Mouse (Mus musculus) forebrain, postnatal 0 days (tissue): ENCODE measurements around the gene Dupd1. TPM values are rescaled to one million over a fixed set of nuclear protein-coding genes. Genes with fewer than 3 reads are reported as not detected.
A peak's percentile ranks its signal among the peaks of the same experiment; 100 is the strongest.

Experiments used
- ATAC-seq: fragments of 200-750 bp; cut with Nextera tagmentation; 2 replicates; pipeline ENCODE4 v1.8.0; 2017; ENCODE audit warnings: mild to moderate bottlenecking, moderate library complexity
- DNase-seq: peaks from one replicate; pipeline ENCODE4 v3.0.0-alpha.2; 2015
- H3K27ac ChIP-seq: fragments of 300-500 bp; sonication (generic); 2 replicates; pipeline ENCODE4 v1.5.1; 2014; ENCODE audit warnings: low read depth, mild to moderate bottlenecking, antibody characterized with exemption, low read length, moderate library complexity, mixed read lengths
- H3K27me3 ChIP-seq: fragments of 300-500 bp; sonication (generic); 2 replicates; pipeline ENCODE4 v1.6.1; 2014; ENCODE audit warnings: mild to moderate bottlenecking, low read length, mixed read lengths; ENCODE audit not compliant: insufficient read depth
- H3K36me3 ChIP-seq: fragments of 300-500 bp; sonication (generic); 2 replicates; pipeline ENCODE4 v1.6.1; 2014; ENCODE audit warnings: mild to moderate bottlenecking, moderate library complexity; ENCODE audit not compliant: insufficient read depth
- H3K4me1 ChIP-seq: fragments of 300-500 bp; sonication (generic); 2 replicates; pipeline ENCODE4 v1.6.1; 2014; ENCODE audit warnings: antibody characterized with exemption; ENCODE audit not compliant: insufficient read depth
- H3K4me2 ChIP-seq: fragments of 300-500 bp; sonication (generic); 2 replicates; pipeline ENCODE4 v1.6.1; 2014; ENCODE audit warnings: low read depth, mild to moderate bottlenecking, moderate library complexity
- H3K4me3 ChIP-seq: fragments of 300-500 bp; sonication (generic); 2 replicates; pipeline ENCODE4 v1.5.1; 2014; ENCODE audit warnings: low read depth, low read length, mixed read lengths
- H3K9ac ChIP-seq: fragments of 300-500 bp; sonication (generic); 2 replicates; pipeline ENCODE4 v1.6.1; 2014; ENCODE audit warnings: mild to moderate bottlenecking
- H3K9me3 ChIP-seq: fragments of 300-500 bp; sonication (generic); 2 replicates; pipeline ENCODE4 v1.6.1; 2016; ENCODE audit warnings: low read length
- CTCF ChIP-seq: sonication (generic); IDR thresholded peaks from 2 replicates; pipeline ENCODE4 v1.5.1; 2016; ENCODE audit warnings: antibody characterized with exemption, control low read depth, low read depth
- WGBS: fragments of 180-500 bp; shearing (Covaris S2); extraction: QIAGEN DNeasy Blood & Tissue Kit; methylation state at CpG from one replicate; pipeline ENCODE4 v1.1.7; 2014; 5-methylcytosine and 5-hydroxymethylcytosine counted together
- polyA plus RNA-seq: library from polyadenylated mRNA; unstranded; fragments of >200 nt; fragmentation: Nextera tagmentation; extraction: Ambion mirVana; gene quantifications from 2 replicates; pipeline ENCODE4 v1.2.1, GENCODE M21; 2015
- total RNA-seq: library from RNA; depleted of rRNA; stranded (reverse); fragments of >200 nt; gene quantifications from 2 replicates; pipeline ENCODE4 v1.2.3, GENCODE M21; 2014

Gene Dupd1
- total and polyA plus RNA-seq, 2 experiments from 2014 or later = 0.24 to 0.35 TPM

DNA sequence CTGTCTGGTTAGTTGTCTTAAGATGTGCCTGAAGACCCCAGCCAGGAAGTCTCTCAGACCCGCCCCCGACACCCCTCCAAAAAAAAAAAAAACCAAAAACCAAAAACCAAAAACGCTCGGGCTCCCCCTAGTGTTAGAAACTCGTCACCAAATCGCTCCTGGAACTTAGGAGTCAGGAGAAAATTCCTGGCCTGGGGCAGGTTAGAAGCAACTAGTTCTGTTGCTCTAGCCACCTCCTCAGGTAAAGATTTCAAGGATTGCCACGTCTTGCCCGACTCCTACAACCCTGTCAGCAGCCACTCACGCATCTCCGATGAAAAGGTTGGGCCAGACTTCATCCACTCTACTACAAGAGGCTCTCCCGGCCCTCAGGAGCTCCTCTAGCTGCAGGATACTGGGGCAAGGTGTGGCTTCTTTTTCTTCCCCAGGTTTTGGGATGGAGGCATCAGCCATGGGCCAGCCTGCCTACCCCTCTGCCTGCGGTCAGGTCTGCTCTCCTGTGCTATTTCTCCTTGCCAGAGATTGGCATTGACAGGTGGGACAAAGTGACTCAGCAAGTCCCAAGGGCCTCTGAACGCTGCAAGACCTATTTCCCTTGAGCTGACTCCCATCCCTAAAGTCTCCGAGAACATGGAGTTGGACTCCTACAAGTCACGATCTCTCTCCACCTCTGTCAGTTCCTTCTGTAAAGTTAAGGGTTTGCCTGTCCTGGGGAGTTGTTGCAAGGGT, 33.9 kb upstream of the Dupd1 start:
- Histone ChIP-seq H3K27ac (no peak overlapping the region), H3K9me3 (no peaks in the 10 kb centered on the region), H3K9ac (no peak overlapping the region), H3K4me2 (no peak overlapping the region), H3K36me3 (no peaks in the 10 kb centered on the region), H3K4me3 (no peak overlapping the region), H3K27me3 (no peaks in the 10 kb centered on the region), H3K4me1 (peaks cover 9% of the 10 kb centered on the region)
- 43% methylated on average over 15 of the region's 15 CpGs for WGBS
- TF ChIP-seq CTCF = peak; percentile 61
- ATAC-seq (no peak), DNase-seq (peak; percentile 52)

DNA sequence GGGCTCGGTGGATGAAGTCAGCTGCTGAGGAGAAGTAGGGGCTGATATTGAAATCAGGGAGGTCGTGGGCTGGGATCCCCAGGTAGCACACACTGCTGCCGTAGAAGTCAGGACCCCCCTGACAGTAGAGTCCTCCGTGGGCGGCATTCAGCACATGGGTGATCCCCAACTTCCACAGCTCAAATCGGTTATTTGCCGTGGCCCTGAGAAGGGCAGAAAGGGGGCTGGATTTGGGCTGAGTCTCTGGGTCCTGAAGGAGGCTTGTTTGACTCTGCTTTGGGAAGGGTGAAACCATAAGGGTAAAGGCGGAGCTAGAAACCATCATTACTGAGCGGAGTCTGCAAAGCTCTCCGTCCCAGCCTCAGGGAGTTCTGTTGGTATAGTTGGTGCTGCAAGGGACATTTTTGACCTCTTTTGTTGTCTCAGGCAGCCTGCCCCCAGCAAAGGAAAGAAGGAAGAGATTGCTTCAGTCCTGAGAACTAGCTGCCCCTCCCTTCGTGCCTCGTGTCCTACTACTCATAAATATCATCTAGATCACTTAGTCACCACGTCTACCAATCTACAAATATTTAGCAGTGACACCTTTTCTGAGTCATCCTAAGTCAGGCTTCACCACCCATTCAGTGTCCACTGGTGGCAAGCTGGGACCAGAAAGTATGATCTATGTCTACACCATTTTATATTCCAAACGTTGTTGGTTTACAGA, 33.2 kb upstream of the Dupd1 start:
- Histone ChIP-seq H3K27ac (no peak overlapping the region), H3K9me3 (no peaks in the 10 kb centered on the region), H3K4me1 (peaks cover 9% of the 10 kb centered on the region), H3K4me2 (no peak overlapping the region), H3K9ac (no peak overlapping the region), H3K27me3 (no peaks in the 10 kb centered on the region), H3K36me3 (no peaks in the 10 kb centered on the region), H3K4me3 (no peak overlapping the region)
- WGBS = 74% methylated on average over 14 of the region's 14 CpGs
- no peak for TF ChIP-seq CTCF
- no peak for ATAC-seq
- no peak for DNase-seq

DNA sequence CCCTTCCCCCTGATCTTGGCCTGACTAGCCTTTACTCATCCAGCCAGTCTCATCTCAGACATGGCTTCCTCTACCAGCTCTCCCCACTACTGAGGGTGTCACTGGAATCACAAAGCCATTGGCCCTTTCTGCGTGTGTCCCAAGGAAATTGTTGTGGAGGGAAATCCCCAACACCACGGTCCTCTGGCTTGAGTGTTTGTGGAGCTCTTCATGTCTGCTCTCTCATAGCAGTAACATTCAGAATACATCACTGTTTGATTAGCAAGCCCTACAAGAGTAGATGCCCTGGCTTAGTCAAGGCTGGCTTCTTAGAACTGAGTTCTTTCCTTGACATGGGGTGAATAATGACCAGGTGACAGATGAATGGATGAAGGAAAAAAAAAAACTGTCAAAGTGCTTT, 32.5 kb upstream of the Dupd1 start:
- no peak for ATAC-seq
- 81% methylated on average over 2 of the region's 2 CpGs for WGBS
- no peak for TF ChIP-seq CTCF

DNA sequence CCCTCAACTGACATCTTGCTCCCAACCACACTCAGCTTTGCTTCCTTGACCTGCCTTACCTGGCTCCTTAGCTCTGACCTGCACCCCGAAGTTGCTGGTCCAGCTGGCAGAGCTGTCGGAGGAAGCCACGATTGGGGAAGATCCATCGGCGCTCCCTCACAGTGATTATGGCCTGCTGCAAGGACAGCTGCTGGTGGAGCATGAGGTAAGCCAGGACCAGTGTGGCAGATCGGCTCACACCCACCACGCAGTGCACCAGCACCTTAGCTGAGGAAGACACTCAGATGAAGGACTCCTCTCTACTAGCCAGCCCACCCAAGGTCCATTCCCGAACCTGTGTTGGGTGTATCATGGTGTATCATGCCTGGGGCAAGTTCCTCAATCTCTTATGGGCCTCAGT, 31.9 kb upstream of the Dupd1 start:
- no peak overlapping the region for H3K27ac ChIP-seq
- no peak for ATAC-seq
- no peak overlapping the region for H3K4me3 ChIP-seq
- no peaks in the 10 kb centered on the region for H3K9me3 ChIP-seq
- no peak overlapping the region for H3K9ac ChIP-seq
- no peaks in the 10 kb centered on the region for H3K36me3 ChIP-seq
- no peaks in the 10 kb centered on the region for H3K27me3 ChIP-seq
- H3K4me2 ChIP-seq = no peak overlapping the region
- no peak for DNase-seq
- no peak for TF ChIP-seq CTCF
- H3K4me1 ChIP-seq = no peaks in the 10 kb centered on the region
- 90% methylated on average over 8 of the region's 8 CpGs for WGBS

More for the DNA sequence above, 32.5 kb upstream of the Dupd1 start:
- H3K27ac ChIP-seq = no peak overlapping the region
- H3K27me3 ChIP-seq = no peaks in the 10 kb centered on the region
- H3K4me1 ChIP-seq = peaks cover 3% of the 10 kb centered on the region
- H3K36me3 ChIP-seq = no peaks in the 10 kb centered on the region
- DNase-seq = no peak
- no peak overlapping the region for H3K4me2 ChIP-seq
- no peaks in the 10 kb centered on the region for H3K9me3 ChIP-seq
- no peak overlapping the region for H3K4me3 ChIP-seq
- H3K9ac ChIP-seq = no peak overlapping the region

DNA sequence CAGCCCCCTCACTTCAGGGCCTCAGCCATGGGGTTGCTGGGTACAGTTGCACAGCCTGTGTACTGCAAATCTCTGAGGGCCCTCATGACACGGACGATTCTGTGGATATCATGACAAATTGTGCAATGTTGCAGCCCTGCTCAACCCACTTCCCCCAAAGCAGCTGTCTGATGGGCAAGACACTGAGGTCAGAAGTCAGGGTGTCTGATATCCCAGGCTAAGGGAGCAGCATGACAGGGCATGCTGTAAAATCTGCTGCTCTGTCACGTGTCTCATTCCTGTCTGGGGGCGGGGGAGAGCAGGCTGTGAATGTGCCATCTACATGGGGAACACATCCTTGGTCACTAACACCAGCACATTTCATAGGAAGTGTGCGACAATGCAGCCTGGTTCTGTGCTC, 30.8 kb upstream of the Dupd1 start:
- ATAC-seq = no peak
- no peak for TF ChIP-seq CTCF
- no peaks in the 10 kb centered on the region for H3K9me3 ChIP-seq
- H3K4me2 ChIP-seq = no peak overlapping the region
- 79% methylated on average over 5 of the region's 5 CpGs for WGBS
- H3K27me3 ChIP-seq = no peaks in the 10 kb centered on the region
- no peak overlapping the region for H3K27ac ChIP-seq
- no peaks in the 10 kb centered on the region for H3K4me1 ChIP-seq
- H3K9ac ChIP-seq = no peak overlapping the region
- DNase-seq = no peak
- H3K4me3 ChIP-seq = no peak overlapping the region
- no peaks in the 10 kb centered on the region for H3K36me3 ChIP-seq

DNA sequence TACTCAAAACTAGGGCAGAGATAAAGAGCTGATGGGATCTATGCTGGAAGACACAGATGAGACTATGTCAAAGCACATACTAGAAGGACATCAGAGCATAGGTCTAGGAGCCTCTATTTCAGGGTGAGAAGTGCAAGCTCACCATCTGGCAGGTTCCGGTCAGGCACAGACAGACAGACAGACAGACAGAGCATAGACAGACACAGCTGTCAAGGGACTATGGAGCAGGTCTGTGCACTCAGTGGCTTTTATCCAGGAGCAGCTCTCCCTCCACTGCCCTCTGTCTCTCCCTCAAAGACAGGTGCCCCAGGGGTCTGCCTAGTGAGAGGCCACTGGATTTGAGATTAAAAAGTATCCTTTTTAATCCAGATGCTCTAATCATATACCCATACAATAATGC, 29.8 kb upstream of the Dupd1 start:
- ATAC-seq = no peak
- Histone ChIP-seq H3K27ac (no peak overlapping the region), H3K36me3 (no peaks in the 10 kb centered on the region), H3K27me3 (no peaks in the 10 kb centered on the region), H3K4me1 (no peaks in the 10 kb centered on the region), H3K4me2 (no peak overlapping the region), H3K4me3 (no peak overlapping the region), H3K9ac (no peak overlapping the region), H3K9me3 (no peaks in the 10 kb centered on the region)
- WGBS = 96% methylated on average over 1 of the region's 1 CpGs
- no peak for TF ChIP-seq CTCF
- no peak for DNase-seq

DNA sequence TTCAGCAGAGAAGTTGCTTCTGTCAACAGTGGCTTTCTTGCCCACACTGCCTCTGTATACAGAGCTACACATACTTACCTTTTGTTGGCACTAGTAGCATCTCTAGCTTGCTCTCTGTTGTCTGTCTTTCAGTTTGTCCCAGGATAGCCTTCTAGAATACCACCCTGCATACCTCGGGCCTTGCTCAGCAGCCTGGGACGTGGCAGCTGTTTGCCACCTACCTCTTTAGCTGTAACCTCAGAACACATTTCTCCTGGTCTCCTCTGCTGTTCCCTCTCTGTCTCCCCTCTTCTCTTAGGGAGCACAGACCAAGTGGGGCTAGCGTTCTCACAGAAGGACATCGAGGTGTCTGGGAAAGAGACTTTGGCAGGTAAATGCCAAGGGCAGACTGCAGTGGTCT, 28.1 kb upstream of the Dupd1 start:
- ATAC-seq = no peak
- WGBS = 92% methylated on average over 4 of the region's 4 CpGs
- no peak for TF ChIP-seq CTCF

More for the DNA sequence above, 28.1 kb upstream of the Dupd1 start:
- Histone ChIP-seq H3K4me2 (no peak overlapping the region), H3K36me3 (no peaks in the 10 kb centered on the region), H3K27me3 (no peaks in the 10 kb centered on the region), H3K9me3 (no peaks in the 10 kb centered on the region), H3K4me1 (no peaks in the 10 kb centered on the region), H3K9ac (no peak overlapping the region), H3K4me3 (no peak overlapping the region), H3K27ac (no peak overlapping the region)
- no peak for DNase-seq
